Comparison of ENCODE assay signal across 11 mouse cellular contexts in the genomic region with DNA sequence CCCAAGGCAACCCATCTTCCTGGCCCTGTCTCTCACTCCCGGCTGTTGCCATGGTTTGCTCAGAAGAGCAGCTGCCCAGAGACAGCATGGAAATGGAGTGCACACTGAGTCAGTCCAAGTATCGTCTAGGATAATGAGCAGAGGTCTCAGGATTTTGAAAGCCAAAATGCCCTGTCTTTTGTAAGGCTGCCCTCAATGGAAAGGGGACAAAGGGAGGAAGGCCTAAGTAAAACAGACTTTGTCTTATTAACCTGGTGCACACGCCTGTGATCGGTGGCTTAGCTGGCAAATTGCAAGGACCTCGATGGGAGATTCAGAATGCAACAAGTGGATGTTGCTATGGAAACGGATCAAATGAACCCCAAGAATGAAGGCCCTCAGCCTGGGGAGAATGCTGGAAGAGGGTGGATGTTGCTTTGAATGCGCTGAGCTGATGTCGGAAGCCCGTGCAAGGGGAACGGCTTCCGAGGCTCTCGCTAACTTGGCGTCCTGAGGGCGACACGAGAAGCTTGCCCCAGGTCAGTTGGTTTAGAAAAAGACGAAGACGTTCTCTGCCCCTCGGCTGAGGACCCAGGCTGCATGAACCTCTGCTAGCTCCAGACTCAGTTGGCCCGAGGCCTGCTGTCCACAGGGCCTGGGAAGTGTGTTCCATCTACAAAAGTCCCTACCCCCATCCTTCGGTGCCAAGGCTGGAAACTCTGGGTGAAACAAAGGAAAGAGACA.
DNase-seq lines count a peak whose midpoint lies in the region; ATAC-seq and TF ChIP-seq lines count a peak whose summit lies in the region.
"Had no signal": no experiment of that assay in that cellular context is flagged by ENCODE, and none has a peak within 500 bp of the region (broad histone marks: within the 10 kb centered on the region; RNA-seq: fewer than 3 reads in every experiment).

No protein-coding gene starts in this region.

- peak overlapping the region; percentile 8; the same call in 1 of the 2 replicates for H3K4me2 ChIP-seq in forebrain, embryonic 11.5 days (ENCODE audit: low read depth, low read length, severe bottlenecking)
- no peak overlapping the region for H3K4me2 ChIP-seq in liver, embryonic 12.5 days
- H3K4me2 ChIP-seq: liver, embryonic 13.5 days had no signal

- H3K36me3 ChIP-seq in forebrain, embryonic 11.5 days (ENCODE audit: control insufficient read depth, insufficient read depth, low read length): no peaks in the 10 kb centered on the region
- no peaks in the 10 kb centered on the region for H3K36me3 ChIP-seq in liver, embryonic 12.5 days
- H3K36me3 ChIP-seq in thymus, adult 2 months (ENCODE audit: control insufficient read depth, insufficient read depth, low read length): no peaks in the 10 kb centered on the region
- no peaks in the 10 kb centered on the region for H3K36me3 ChIP-seq in limb, embryonic 10.5 days
- H3K36me3 ChIP-seq: liver, embryonic 13.5 days had no signal

- no peaks in the 10 kb centered on the region for H3K27me3 ChIP-seq in forebrain, embryonic 11.5 days (ENCODE audit: control insufficient read depth, insufficient read depth, low read length)
- no peaks in the 10 kb centered on the region for H3K27me3 ChIP-seq in liver, embryonic 12.5 days (replicated peaks)
- no peaks in the 10 kb centered on the region for H3K27me3 ChIP-seq in thymus, adult 2 months (ENCODE audit: control insufficient read depth, insufficient read depth, low read length)
- no peaks in the 10 kb centered on the region for H3K27me3 ChIP-seq in limb, embryonic 10.5 days (ENCODE audit: low read depth, poor library complexity, severe bottlenecking)
- H3K27me3 ChIP-seq: liver, embryonic 13.5 days had no signal

- H3K4me3 ChIP-seq in forebrain, embryonic 11.5 days (ENCODE audit: low read depth, low read length): no peak overlapping the region
- no peak overlapping the region for H3K4me3 ChIP-seq in liver, embryonic 12.5 days
- no peak overlapping the region for H3K4me3 ChIP-seq in thymus, adult 2 months (ENCODE audit: control insufficient read depth, insufficient read depth, low read length)
- H3K4me3 ChIP-seq in limb, embryonic 10.5 days: no peak overlapping the region
- H3K4me3 ChIP-seq: liver, embryonic 13.5 days had no signal

- ATAC-seq in forebrain, embryonic 11.5 days (replicated peaks; ENCODE audit: low FRiP score): peak; percentile 69
- ATAC-seq in liver, embryonic 12.5 days: no peak

- TF ChIP-seq POLR2A in thymus, adult 2 months (IDR thresholded peaks at IDR 0.05; ENCODE audit: control insufficient read depth, extremely low read depth, insufficient read depth, low read length, poor library complexity): no peak

- DNase-seq in lung, postnatal 10 days: peak; percentile 21
- no peak for DNase-seq in lung, postnatal 4 days
- DNase-seq in forebrain, embryonic 11.5 days (ENCODE audit: low spot score): peak; percentile 71
- DNase-seq in mesoderm, embryonic 11.5 days (ENCODE audit: low read depth, low spot score): peak; percentile 59
- DNase-seq in retina, postnatal 1 day: peak; percentile 55
- DNase-seq in thymus, adult 2 months: no peak
- DNase-seq in limb, embryonic 10.5 days (ENCODE audit: low spot score): no peak
- DNase-seq: adrenal gland, postnatal 14 days; liver, embryonic 13.5 days; thymus, postnatal 25 days had no signal

- no peak for TF ChIP-seq CTCF in thymus, adult 2 months (IDR thresholded peaks at IDR 0.05; ENCODE audit: borderline replicate concordance, control insufficient read depth, extremely low read depth, insufficient read depth, low read length, poor library complexity)

- H3K9ac ChIP-seq in forebrain, embryonic 11.5 days (ENCODE audit: low read length): no peak overlapping the region
- H3K9ac ChIP-seq in liver, embryonic 12.5 days: no peak overlapping the region
- H3K9ac ChIP-seq: liver, embryonic 13.5 days had no signal

- H3K4me1 ChIP-seq in forebrain, embryonic 11.5 days (replicated peaks; ENCODE audit: control insufficient read depth, insufficient read depth, low read length): peaks cover 13% of the 10 kb centered on the region; the same call in 1 of the 2 replicates
- H3K4me1 ChIP-seq in liver, embryonic 12.5 days: no peaks in the 10 kb centered on the region
- H3K4me1 ChIP-seq in thymus, adult 2 months (replicated peaks; ENCODE audit: control insufficient read depth, insufficient read depth, low read length): no peaks in the 10 kb centered on the region
- H3K4me1 ChIP-seq in limb, embryonic 10.5 days: peaks cover 8% of the 10 kb centered on the region; the same call in 1 of the 2 replicates
- H3K4me1 ChIP-seq: liver, embryonic 13.5 days had no signal

- WGBS in forebrain, embryonic 11.5 days: 34% methylated on average over 20 of the region's 20 CpGs
- WGBS in liver, embryonic 12.5 days (ENCODE audit: insufficient replicate concordance): 78% methylated on average over 20 of the region's 20 CpGs
- 95% methylated on average over 20 of the region's 20 CpGs for WGBS in thymus, adult 2 months
- WGBS in limb, embryonic 10.5 days: 92% methylated on average over 20 of the region's 20 CpGs

- no peaks in the 10 kb centered on the region for H3K9me3 ChIP-seq in forebrain, embryonic 11.5 days (ENCODE audit: control insufficient read depth, low read length)
- no peaks in the 10 kb centered on the region for H3K9me3 ChIP-seq in liver, embryonic 12.5 days (replicated peaks)
- H3K9me3 ChIP-seq in limb, embryonic 10.5 days (replicated peaks): no peaks in the 10 kb centered on the region
- H3K9me3 ChIP-seq: liver, embryonic 13.5 days had no signal

- peak overlapping the region; percentile 19; the same call in 1 of the 2 replicates for H3K27ac ChIP-seq in forebrain, embryonic 11.5 days (ENCODE audit: low read depth, low read length)
- no peak overlapping the region for H3K27ac ChIP-seq in liver, embryonic 12.5 days
- no peak overlapping the region for H3K27ac ChIP-seq in thymus, adult 2 months (ENCODE audit: control insufficient read depth, insufficient read depth, low read length)
- H3K27ac ChIP-seq in limb, embryonic 10.5 days: no peak overlapping the region
- H3K27ac ChIP-seq: liver, embryonic 13.5 days had no signal

Comparison
In these comparisons a context has a peak if more than half of its experiments do, and no peak if none do; other contexts are left out.
1. DNase-seq: peak in lung, postnatal 10 days (single experiment), forebrain, embryonic 11.5 days (single experiment), mesoderm, embryonic 11.5 days (single experiment) and retina, postnatal 1 day (single experiment); none in lung, postnatal 4 days (0 of 2), thymus, adult 2 months (single experiment) and limb, embryonic 10.5 days (single experiment).